Mouse (Mus musculus) megakaryocyte, embryonic 14.5 days (primary cell): ENCODE measurements around the gene Etv6. TPM values are rescaled to one million over a fixed set of nuclear protein-coding genes. Genes with fewer than 3 reads are reported as not detected.

Experiments used
- H3K27me3 ChIP-seq: replicated peaks from 2 replicates; pipeline ENCODE3; 2012; ENCODE audit warnings: inconsistent platforms
- H3K36me3 ChIP-seq: replicated peaks from 2 replicates; pipeline ENCODE3; 2012; ENCODE audit warnings: low read length, inconsistent platforms, mixed read lengths
- H3K4me1 ChIP-seq: 2 replicates; pipeline ENCODE4 v1.6.1; 2012; ENCODE audit warnings: inconsistent platforms
- H3K4me3 ChIP-seq: replicated peaks from 2 replicates; pipeline ENCODE3; 2012; ENCODE audit warnings: moderate library complexity, mild to moderate bottlenecking, inconsistent platforms
- H3K9me3 ChIP-seq: 2 replicates; pipeline ENCODE4 v1.6.1; 2012; ENCODE audit warnings: inconsistent platforms
- FLI1 ChIP-seq: IDR thresholded peaks from 2 replicates; pipeline ENCODE4 v1.6.1; 2012; ENCODE audit warnings: low read length, inconsistent platforms, mixed read lengths
- GATA1 ChIP-seq: IDR thresholded peaks from 3 replicates; pipeline ENCODE4 v1.6.1; 2012; ENCODE audit warnings: mixed read lengths, low read length, inconsistent platforms, borderline replicate concordance
- polyA plus RNA-seq: library from polyadenylated mRNA; stranded (reverse); fragments of >175 nt; gene quantifications from 2 replicates; pipeline ENCODE4 v1.2.3, GENCODE M21; 2012; ENCODE audit warnings: low replicate concordance; ENCODE audit not compliant: insufficient read depth

Gene Etv6
- polyA plus RNA-seq, 1 experiment = 152 TPM

GRCm38 (mm10) chr6:134083428-134083827 lies 47.9 kb downstream of the Etv6 start:
- Histone ChIP-seq H3K27me3 (no peaks in the 10 kb centered on the region), H3K36me3 (peaks cover 73% of the 10 kb centered on the region), H3K9me3 (no peaks in the 10 kb centered on the region), H3K4me1 (peaks cover 93% of the 10 kb centered on the region), H3K4me3 (peak overlapping the region; percentile 82)
- no peak for TF ChIP-seq GATA1
- no peak for TF ChIP-seq FLI1

- no peak overlapping the region for H3K4me3 ChIP-seq
- no peaks in the 10 kb centered on the region for H3K9me3 ChIP-seq
- TF ChIP-seq FLI1 (no peak), GATA1 (no peak)
- H3K27me3 ChIP-seq = no peaks in the 10 kb centered on the region
- peaks cover 77% of the 10 kb centered on the region for H3K36me3 ChIP-seq
- H3K4me1 ChIP-seq = peaks cover 95% of the 10 kb centered on the region
Observed at GRCm38 (mm10) chr6:134086351-134086750, 50.9 kb downstream of the Etv6 start.

- Histone ChIP-seq H3K36me3 (peaks cover 84% of the 10 kb centered on the region), H3K9me3 (no peaks in the 10 kb centered on the region), H3K4me3 (no peak overlapping the region), H3K27me3 (no peaks in the 10 kb centered on the region), H3K4me1 (peaks cover 98% of the 10 kb centered on the region)
- TF ChIP-seq GATA1 (no peak), FLI1 (no peak)
Observed at GRCm38 (mm10) chr6:134087709-134088108, 52.2 kb downstream of the Etv6 start.

DNA sequence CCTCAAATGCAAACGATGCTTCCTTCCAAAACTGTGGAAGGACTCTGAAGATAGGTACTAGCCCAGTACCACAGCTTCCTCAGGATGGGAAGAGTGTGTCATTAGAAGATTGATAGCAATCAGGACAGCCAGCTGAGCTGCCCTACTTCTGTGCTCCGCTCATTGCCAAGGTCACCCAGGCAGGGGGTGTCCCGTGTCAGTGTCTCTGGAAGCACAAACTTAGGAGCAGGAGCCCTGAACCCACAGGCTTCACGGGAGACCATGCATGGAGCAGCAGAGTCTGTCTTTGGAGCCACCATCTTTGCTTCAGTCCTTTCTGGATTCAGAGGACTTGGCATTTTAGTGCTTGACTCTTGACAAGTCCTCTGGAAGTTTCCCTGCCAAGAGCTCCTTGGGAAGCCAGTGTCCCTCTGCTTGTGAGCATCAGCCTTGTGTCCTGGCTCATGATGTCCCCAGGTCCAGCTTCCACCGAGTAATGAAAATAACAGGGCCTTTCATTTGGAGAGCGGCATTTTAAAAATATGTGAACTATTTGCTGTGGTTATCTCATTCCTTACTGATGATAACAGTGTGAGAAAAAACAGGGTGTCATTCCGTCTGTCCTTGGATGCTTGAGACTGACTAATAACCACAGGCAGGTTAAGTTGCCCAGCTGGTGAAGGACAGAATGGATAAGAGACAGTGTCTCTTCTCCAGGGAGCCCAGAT lies 54.3 kb downstream of the Etv6 start:
- TF ChIP-seq FLI1 (no peak), GATA1 (no peak)
- no peaks in the 10 kb centered on the region for H3K9me3 ChIP-seq
- H3K27me3 ChIP-seq = no peaks in the 10 kb centered on the region
- peak overlapping the region; percentile 47 for H3K4me3 ChIP-seq
- H3K36me3 ChIP-seq = peaks cover 94% of the 10 kb centered on the region
- H3K4me1 ChIP-seq = peaks cover 100% of the 10 kb centered on the region

- no peaks in the 10 kb centered on the region for H3K9me3 ChIP-seq
- H3K36me3 ChIP-seq = peaks cover 93% of the 10 kb centered on the region
- no peak overlapping the region for H3K4me3 ChIP-seq
- peaks cover 100% of the 10 kb centered on the region for H3K4me1 ChIP-seq
- no peak for TF ChIP-seq GATA1
- no peak for TF ChIP-seq FLI1
- no peaks in the 10 kb centered on the region for H3K27me3 ChIP-seq
Observed at GRCm38 (mm10) chr6:134090378-134090692, 54.8 kb downstream of the Etv6 start.

DNA sequence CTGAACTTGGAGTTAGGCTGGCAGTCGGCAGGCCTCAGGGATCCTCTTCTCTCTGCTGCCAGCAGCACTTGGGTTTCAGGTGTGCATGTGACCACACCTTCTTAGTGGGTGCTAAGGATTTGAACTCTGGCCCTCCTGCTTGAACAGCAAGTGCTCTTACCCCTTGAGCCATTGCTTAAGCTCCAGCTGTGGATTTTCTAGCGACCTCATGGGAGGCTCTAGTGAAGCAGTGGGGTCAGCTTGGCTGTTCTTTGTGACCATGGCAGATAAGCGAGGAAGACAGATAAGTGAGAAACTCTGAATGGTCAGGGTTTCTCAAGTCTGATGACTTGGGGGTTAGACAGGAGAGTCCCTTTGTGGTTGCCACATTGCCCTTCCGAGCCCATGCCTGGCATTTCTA lies 55.4 kb downstream of the Etv6 start:
- H3K36me3 ChIP-seq = peaks cover 93% of the 10 kb centered on the region
- peaks cover 100% of the 10 kb centered on the region for H3K4me1 ChIP-seq
- H3K27me3 ChIP-seq = no peaks in the 10 kb centered on the region
- TF ChIP-seq FLI1 (no peak), GATA1 (no peak)
- no peaks in the 10 kb centered on the region for H3K9me3 ChIP-seq
- H3K4me3 ChIP-seq = no peak overlapping the region

GRCm38 (mm10) chr6:134091398-134091801 lies 55.9 kb downstream of the Etv6 start:
- Histone ChIP-seq H3K4me3 (no peak overlapping the region), H3K36me3 (peaks cover 92% of the 10 kb centered on the region), H3K4me1 (peaks cover 100% of the 10 kb centered on the region), H3K9me3 (no peaks in the 10 kb centered on the region), H3K27me3 (no peaks in the 10 kb centered on the region)
- TF ChIP-seq GATA1 (no peak), FLI1 (no peak)

GRCm38 (mm10) chr6:134094066-134094465 lies 58.6 kb downstream of the Etv6 start:
- Histone ChIP-seq H3K4me1 (peaks cover 95% of the 10 kb centered on the region), H3K4me3 (no peak overlapping the region)

DNA sequence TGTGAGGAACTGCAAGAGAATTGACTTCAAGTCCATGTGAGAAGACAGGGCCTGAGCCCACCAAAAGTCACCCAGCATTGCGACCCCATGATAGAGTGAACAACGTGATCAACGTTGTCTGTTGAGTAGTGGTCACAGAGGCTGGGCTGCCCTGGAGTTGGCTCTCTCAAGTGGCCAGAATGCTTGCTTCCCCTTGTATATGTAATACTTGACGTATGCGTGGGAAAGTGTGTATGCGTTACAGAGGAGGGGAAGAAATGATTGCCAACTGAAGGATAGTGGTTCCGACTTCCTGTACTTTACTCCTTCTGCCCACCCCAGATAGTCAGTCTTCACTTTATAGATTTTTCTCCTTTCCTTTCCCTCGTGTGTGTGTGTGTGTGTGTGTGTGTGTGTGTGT lies 59.1 kb downstream of the Etv6 start:
- TF ChIP-seq FLI1 (no peak), GATA1 (no peak)
- H3K4me1 ChIP-seq = peaks cover 95% of the 10 kb centered on the region
- H3K36me3 ChIP-seq = peaks cover 88% of the 10 kb centered on the region
- H3K4me3 ChIP-seq = peak overlapping the region; percentile 38
- no peaks in the 10 kb centered on the region for H3K27me3 ChIP-seq
- no peaks in the 10 kb centered on the region for H3K9me3 ChIP-seq

More at GRCm38 (mm10) chr6:134094066-134094465, 58.6 kb downstream of the Etv6 start:
- Histone ChIP-seq H3K36me3 (peaks cover 87% of the 10 kb centered on the region), H3K27me3 (no peaks in the 10 kb centered on the region), H3K9me3 (no peaks in the 10 kb centered on the region)
- no peak for TF ChIP-seq FLI1
- no peak for TF ChIP-seq GATA1

- H3K27me3 ChIP-seq = no peaks in the 10 kb centered on the region
- H3K4me1 ChIP-seq = peaks cover 95% of the 10 kb centered on the region
- H3K9me3 ChIP-seq = no peaks in the 10 kb centered on the region
- peak overlapping the region; percentile 19 for H3K4me3 ChIP-seq
- no peak for TF ChIP-seq FLI1
- TF ChIP-seq GATA1 = no peak
- H3K36me3 ChIP-seq = peaks cover 89% of the 10 kb centered on the region
Observed at GRCm38 (mm10) chr6:134095582-134095981, 60.1 kb downstream of the Etv6 start.
